Mouse (Mus musculus) ovary, postnatal 36 days (tissue): Measurements from ENCODE around the gene Pax3.
A peak's percentile ranks its signal among the peaks of the same experiment; 100 is the strongest.

Experiments used
- DNase-seq: peaks from one replicate; pipeline ENCODE4 v3.0.0; 2022; ENCODE audit warnings: low spot score, mixed read lengths

The Pax3 gene

GRCm38 (mm10) chr1:78196751-78197311 is at the start of gene Pax3:
Gene Pax3 (minus strand): TSS chr1:78197134.
- DNase-seq: no peak

GRCm38 (mm10) chr1:78234306-78234705 is 37.4 kb upstream of the Pax3 start:
- DNase-seq: no peak

GRCm38 (mm10) chr1:78231901-78232546 is 35.1 kb upstream of the Pax3 start:
- no peak for DNase-seq

- no peak for DNase-seq
These were observed 32.9 kb upstream of the Pax3 start for GRCm38 (mm10) chr1:78229801-78230200.

GRCm38 (mm10) chr1:78228771-78229170 is 31.8 kb upstream of the Pax3 start:
- no peak for DNase-seq

GRCm38 (mm10) chr1:78218057-78218780 is 21.3 kb upstream of the Pax3 start:
- DNase-seq: peak; percentile 13

- DNase-seq: peak; percentile 46
These were observed 20.5 kb upstream of the Pax3 start for GRCm38 (mm10) chr1:78217151-78218034.

- peak; percentile 41 for DNase-seq
These were observed 19.7 kb upstream of the Pax3 start for GRCm38 (mm10) chr1:78216509-78217141.

- peak; percentile 46 for DNase-seq
These were observed 19.0 kb upstream of the Pax3 start for GRCm38 (mm10) chr1:78215749-78216508.

GRCm38 (mm10) chr1:78211041-78211440 is 14.1 kb upstream of the Pax3 start:
- DNase-seq: no peak

- DNase-seq: no peak
These were observed 13.6 kb upstream of the Pax3 start for GRCm38 (mm10) chr1:78210568-78210967.

- DNase-seq: no peak
These were observed 11.4 kb upstream of the Pax3 start for GRCm38 (mm10) chr1:78208281-78208814.

GRCm38 (mm10) chr1:78204341-78204740 is 7.4 kb upstream of the Pax3 start:
- no peak for DNase-seq

GRCm38 (mm10) chr1:78203622-78204211 is 6.8 kb upstream of the Pax3 start:
- DNase-seq: no peak

GRCm38 (mm10) chr1:78203086-78203614 is 6.2 kb upstream of the Pax3 start:
- no peak for DNase-seq

- DNase-seq: no peak
These were observed 5.6 kb upstream of the Pax3 start for GRCm38 (mm10) chr1:78202466-78203085.

- DNase-seq: no peak
These were observed 4.5 kb upstream of the Pax3 start for GRCm38 (mm10) chr1:78201251-78202010.

GRCm38 (mm10) chr1:78200191-78200590 is 3.3 kb upstream of the Pax3 start:
- DNase-seq: no peak

- no peak for DNase-seq
These were observed 2.3 kb upstream of the Pax3 start for GRCm38 (mm10) chr1:78199221-78199620.
